Mouse (Mus musculus) gastrocnemius, postnatal 25 days (tissue): ENCODE measurements around the gene Espn. TPM values are rescaled to one million over a fixed set of nuclear protein-coding genes. Genes with fewer than 3 reads are reported as not detected.

Source experiments
- DNase-seq: peaks from one replicate; pipeline ENCODE4 v3.0.0; 2022
- total RNA-seq, 2 experiments: library from RNA; stranded (reverse); gene quantifications; 1 replicate in 1 of 2; 2 replicates in 1 of 2; pipeline ENCODE4 v1.2.3; 2021

The Espn gene
- total RNA-seq, 2 experiments from 2014 or later, result 0.23 to 0.38 TPM

GRCm38 (mm10) chr4:152097911-152098799, 54.0 kb downstream of the Espn start:
- DNase-seq, result no peak

GRCm38 (mm10) chr4:152096927-152097326, 55.2 kb downstream of the Espn start:
- no peak for DNase-seq

- peak; percentile 64 for DNase-seq
Observed at GRCm38 (mm10) chr4:152095937-152096910, 55.9 kb downstream of the Espn start.

- no peak for DNase-seq
Observed at GRCm38 (mm10) chr4:152094233-152094632, 57.9 kb downstream of the Espn start.

- DNase-seq, result no peak
Observed at GRCm38 (mm10) chr4:152092751-152093293, 59.3 kb downstream of the Espn start.

- no peak for DNase-seq
Observed at GRCm38 (mm10) chr4:152090191-152090590, 62.0 kb downstream of the Espn start.

- DNase-seq, result no peak
Observed at GRCm38 (mm10) chr4:152088556-152089120, 63.5 kb downstream of the Espn start.

GRCm38 (mm10) chr4:152088133-152088532, 64.0 kb downstream of the Espn start:
- no peak for DNase-seq

GRCm38 (mm10) chr4:152087211-152088081, 64.7 kb downstream of the Espn start:
- no peak for DNase-seq

GRCm38 (mm10) chr4:152086505-152087210, 65.5 kb downstream of the Espn start:
- DNase-seq, result peak; percentile 61

- no peak for DNase-seq
Observed at GRCm38 (mm10) chr4:152084616-152085015, 67.6 kb downstream of the Espn start.

GRCm38 (mm10) chr4:152083611-152084220, 68.5 kb downstream of the Espn start:
- DNase-seq, result peak; percentile 58

- DNase-seq, result peak; percentile 45
Observed at GRCm38 (mm10) chr4:152079931-152080330, 72.2 kb downstream of the Espn start.

- DNase-seq, result no peak
Observed at GRCm38 (mm10) chr4:152079261-152079660, 72.9 kb downstream of the Espn start.

GRCm38 (mm10) chr4:152078105-152078530, 74.1 kb downstream of the Espn start:
- peak; percentile 66 for DNase-seq

GRCm38 (mm10) chr4:152077191-152077590, 75.0 kb downstream of the Espn start:
- DNase-seq, result peak; percentile 59

- no peak for DNase-seq
Observed at GRCm38 (mm10) chr4:152074548-152074947, 77.6 kb downstream of the Espn start.

- DNase-seq, result no peak
Observed at GRCm38 (mm10) chr4:152073715-152074114, 78.5 kb downstream of the Espn start.

- DNase-seq, result no peak
Observed at GRCm38 (mm10) chr4:152072655-152073054, 79.5 kb downstream of the Espn start.

GRCm38 (mm10) chr4:152072121-152072601, 80.0 kb downstream of the Espn start, which contains the start of gene Plekhg5:
Gene Plekhg5, plus strand, starts transcription at chr4:152072498.
- peak; percentile 79 for DNase-seq
